Mouse (Mus musculus): Measurements from ENCODE around the gene Rhot2. TPM values are rescaled to one million over a fixed set of nuclear protein-coding genes. Genes with fewer than 3 reads are reported as not detected.

Gene Rhot2
- polyA plus RNA-seq, 1 experiment from 2014 or later: 23.5 TPM

- 10% methylated on average over 6 of the region's 6 CpGs for WGBS
- ATAC-seq (ENCODE audit: insufficient read depth, low FRiP score): no peak
Measured at GRCm38 (mm10) chr17:25861704-25862612, 17.3 kb upstream of the Rhot2 start.

GRCm38 (mm10) chr17:25860832-25861703 is 16.4 kb upstream of the Rhot2 start, which contains the start of gene Wdr90:
Gene Wdr90 (minus strand): TSS chr17:25861501.
- 0 out of 2 replicates have a peak, but pooled peaks cover 3% of the 10 kb centered on the region for H3K36me3 ChIP-seq (ENCODE audit: control insufficient read depth, insufficient read depth, low read length)
- no peaks in the 10 kb centered on the region for H3K27me3 ChIP-seq (ENCODE audit: control insufficient read depth, insufficient read depth, low read length)
- no peaks in the 10 kb centered on the region for H3K9me3 ChIP-seq (replicated peaks; ENCODE audit: control insufficient read depth, low read length)
- peak within 1 kb of the TSS; percentile 90 for H3K9ac ChIP-seq (ENCODE audit: low read length)
- H3K4me3 ChIP-seq (replicated peaks; ENCODE audit: low read length): peak within 1 kb of the TSS; percentile 82
- peak; percentile 94 for ATAC-seq (ENCODE audit: insufficient read depth, low FRiP score)
- peaks cover 14% of the 10 kb centered on the region for H3K4me1 ChIP-seq (ENCODE audit: control insufficient read depth, insufficient read depth, low read length)
- whole genome bisulfite sequencing: 2% methylated on average over 65 of the region's 65 CpGs
- peak within 1 kb of the TSS; percentile 96 for H3K4me2 ChIP-seq (ENCODE audit: low read depth, low read length)
- H3K27ac ChIP-seq (ENCODE audit: low read length): peak within 1 kb of the TSS; percentile 75

More at GRCm38 (mm10) chr17:25861704-25862612, 17.3 kb upstream of the Rhot2 start:
- H3K27ac ChIP-seq (ENCODE audit: low read length): peak overlapping the region; percentile 75
- no peaks in the 10 kb centered on the region for H3K27me3 ChIP-seq (ENCODE audit: control insufficient read depth, insufficient read depth, low read length)
- peak overlapping the region; percentile 96 for H3K4me2 ChIP-seq (ENCODE audit: low read depth, low read length)
- peaks cover 14% of the 10 kb centered on the region for H3K4me1 ChIP-seq (ENCODE audit: control insufficient read depth, insufficient read depth, low read length)
- H3K4me3 ChIP-seq (replicated peaks; ENCODE audit: low read length): peak overlapping the region; percentile 82
- 0 out of 2 replicates have a peak, but pooled peaks cover 3% of the 10 kb centered on the region for H3K36me3 ChIP-seq (ENCODE audit: control insufficient read depth, insufficient read depth, low read length)
- no peaks in the 10 kb centered on the region for H3K9me3 ChIP-seq (replicated peaks; ENCODE audit: control insufficient read depth, low read length)
- peak overlapping the region; percentile 90 for H3K9ac ChIP-seq (ENCODE audit: low read length)

GRCm38 (mm10) chr17:25860229-25860628 is 15.6 kb upstream of the Rhot2 start:
- peak overlapping the region; percentile 90 for H3K9ac ChIP-seq (ENCODE audit: low read length)
- H3K27me3 ChIP-seq (ENCODE audit: control insufficient read depth, insufficient read depth, low read length): no peaks in the 10 kb centered on the region
- no peak overlapping the region for H3K27ac ChIP-seq (ENCODE audit: low read length)
- H3K36me3 ChIP-seq (ENCODE audit: control insufficient read depth, insufficient read depth, low read length): 0 out of 2 replicates have a peak, but pooled peaks cover 3% of the 10 kb centered on the region
- ATAC-seq (ENCODE audit: insufficient read depth, low FRiP score): no peak
- peak overlapping the region; percentile 82; the same call in 1 of the 2 replicates for H3K4me3 ChIP-seq (replicated peaks; ENCODE audit: low read length)
- no peaks in the 10 kb centered on the region for H3K9me3 ChIP-seq (replicated peaks; ENCODE audit: control insufficient read depth, low read length)
- peak overlapping the region; percentile 96 for H3K4me2 ChIP-seq (ENCODE audit: low read depth, low read length)
- 86% methylated on average over 6 of the region's 6 CpGs for WGBS
- H3K4me1 ChIP-seq (ENCODE audit: control insufficient read depth, insufficient read depth, low read length): peaks cover 14% of the 10 kb centered on the region

- H3K36me3 ChIP-seq (ENCODE audit: control insufficient read depth, insufficient read depth, low read length): peaks cover 23% of the 10 kb centered on the region
- H3K4me2 ChIP-seq (ENCODE audit: low read depth, low read length): peak overlapping the region; percentile 79
- peaks cover 16% of the 10 kb centered on the region for H3K4me1 ChIP-seq (ENCODE audit: control insufficient read depth, insufficient read depth, low read length)
- peak overlapping the region; percentile 96 for H3K9ac ChIP-seq (ENCODE audit: low read length)
- no peaks in the 10 kb centered on the region for H3K9me3 ChIP-seq (replicated peaks; ENCODE audit: control insufficient read depth, low read length)
- H3K27ac ChIP-seq (ENCODE audit: low read length): peak overlapping the region; percentile 89
- no peak for ATAC-seq (ENCODE audit: insufficient read depth, low FRiP score)
- peak overlapping the region; percentile 89 for H3K4me3 ChIP-seq (replicated peaks; ENCODE audit: low read length)
- 2% methylated on average over 38 of the region's 38 CpGs for WGBS
- no peaks in the 10 kb centered on the region for H3K27me3 ChIP-seq (ENCODE audit: control insufficient read depth, insufficient read depth, low read length)
Measured at GRCm38 (mm10) chr17:25843636-25844395, 835 bp downstream of the Rhot2 start.

- Histone ChIP-seq H3K4me2 (ENCODE audit: low read depth, low read length) (peak overlapping the region; percentile 79), H3K4me1 (ENCODE audit: control insufficient read depth, insufficient read depth, low read length) (peaks cover 16% of the 10 kb centered on the region), H3K9ac (ENCODE audit: low read length) (peak overlapping the region; percentile 96), H3K4me3 (replicated peaks; ENCODE audit: low read length) (peak overlapping the region; percentile 89), H3K36me3 (ENCODE audit: control insufficient read depth, insufficient read depth, low read length) (peaks cover 25% of the 10 kb centered on the region), H3K27ac (ENCODE audit: low read length) (no peak overlapping the region), H3K27me3 (ENCODE audit: control insufficient read depth, insufficient read depth, low read length) (no peaks in the 10 kb centered on the region), H3K9me3 (replicated peaks; ENCODE audit: control insufficient read depth, low read length) (no peaks in the 10 kb centered on the region)
- 89% methylated on average over 4 of the region's 4 CpGs for WGBS
- ATAC-seq (ENCODE audit: insufficient read depth, low FRiP score): no peak
Measured at GRCm38 (mm10) chr17:25843122-25843521, 1.5 kb downstream of the Rhot2 start.

GRCm38 (mm10) chr17:25842509-25842908 is 2.1 kb downstream of the Rhot2 start:
- no peak overlapping the region for H3K4me3 ChIP-seq (replicated peaks; ENCODE audit: low read length)
- no peak overlapping the region for H3K4me2 ChIP-seq (ENCODE audit: low read depth, low read length)
- 85% methylated on average over 3 of the region's 3 CpGs for WGBS
- no peaks in the 10 kb centered on the region for H3K27me3 ChIP-seq (ENCODE audit: control insufficient read depth, insufficient read depth, low read length)
- peaks cover 25% of the 10 kb centered on the region for H3K36me3 ChIP-seq (ENCODE audit: control insufficient read depth, insufficient read depth, low read length)
- H3K27ac ChIP-seq (ENCODE audit: low read length): no peak overlapping the region
- no peak for ATAC-seq (ENCODE audit: insufficient read depth, low FRiP score)
- H3K4me1 ChIP-seq (ENCODE audit: control insufficient read depth, insufficient read depth, low read length): peaks cover 16% of the 10 kb centered on the region
- H3K9ac ChIP-seq (ENCODE audit: low read length): no peak overlapping the region
- no peaks in the 10 kb centered on the region for H3K9me3 ChIP-seq (replicated peaks; ENCODE audit: control insufficient read depth, low read length)

GRCm38 (mm10) chr17:25841117-25841880 is 3.4 kb downstream of the Rhot2 start, which contains the start of gene Gm20683:
Gene Gm20683 (minus strand): TSS chr17:25841763.
- H3K36me3 ChIP-seq (ENCODE audit: control insufficient read depth, insufficient read depth, low read length): peaks cover 25% of the 10 kb centered on the region
- H3K4me1 ChIP-seq (ENCODE audit: control insufficient read depth, insufficient read depth, low read length): peaks cover 25% of the 10 kb centered on the region
- H3K4me3 ChIP-seq (replicated peaks; ENCODE audit: low read length): no peak within 1 kb of the TSS
- no peaks in the 10 kb centered on the region for H3K27me3 ChIP-seq (ENCODE audit: control insufficient read depth, insufficient read depth, low read length)
- ATAC-seq (ENCODE audit: insufficient read depth, low FRiP score): no peak
- 92% methylated on average over 22 of the region's 22 CpGs for WGBS
- H3K27ac ChIP-seq (ENCODE audit: low read length): no peak within 1 kb of the TSS
- no peaks in the 10 kb centered on the region for H3K9me3 ChIP-seq (replicated peaks; ENCODE audit: control insufficient read depth, low read length)
- H3K9ac ChIP-seq (ENCODE audit: low read length): no peak within 1 kb of the TSS
- no peak within 1 kb of the TSS for H3K4me2 ChIP-seq (ENCODE audit: low read depth, low read length)

GRCm38 (mm10) chr17:25840519-25840918 is 4.1 kb downstream of the Rhot2 start:
- Histone ChIP-seq H3K4me3 (replicated peaks; ENCODE audit: low read length) (no peak overlapping the region), H3K4me2 (ENCODE audit: low read depth, low read length) (no peak overlapping the region), H3K9ac (ENCODE audit: low read length) (no peak overlapping the region), H3K4me1 (ENCODE audit: control insufficient read depth, insufficient read depth, low read length) (peaks cover 32% of the 10 kb centered on the region), H3K9me3 (replicated peaks; ENCODE audit: control insufficient read depth, low read length) (no peaks in the 10 kb centered on the region), H3K27ac (ENCODE audit: low read length) (no peak overlapping the region), H3K27me3 (ENCODE audit: control insufficient read depth, insufficient read depth, low read length) (no peaks in the 10 kb centered on the region), H3K36me3 (ENCODE audit: control insufficient read depth, insufficient read depth, low read length) (peaks cover 25% of the 10 kb centered on the region)
- ATAC-seq (ENCODE audit: insufficient read depth, low FRiP score): no peak
- 95% methylated on average over 6 of the region's 6 CpGs for WGBS

All from stomach, embryonic 16.5 days (tissue).